Mouse (Mus musculus): ENCODE results near the gene Cgnl1. TPM values are rescaled to one million over a fixed set of nuclear protein-coding genes. Genes with fewer than 3 reads are reported as not detected.

Cgnl1 gene
- total and polyA plus RNA-seq, 2 experiments from 2014 or later: 4.9 to 5.7 TPM

- no peaks in the 10 kb centered on the region for H3K4me1 ChIP-seq (ENCODE audit: insufficient read depth, low read length)
- no peak overlapping the region for H3K4me3 ChIP-seq (ENCODE audit: low read depth, low read length)
- H3K27me3 ChIP-seq (ENCODE audit: insufficient read depth, low read length): no peaks in the 10 kb centered on the region
- no peak overlapping the region for H3K27ac ChIP-seq (ENCODE audit: low read depth, low read length)
- H3K9ac ChIP-seq (replicated peaks; ENCODE audit: low read length, poor library complexity, severe bottlenecking): no peak overlapping the region
- no peak overlapping the region for H3K4me2 ChIP-seq (ENCODE audit: low read depth, low read length, poor library complexity, severe bottlenecking)
- WGBS: 25% methylated on average over 6 of the region's 6 CpGs
- ATAC-seq (ENCODE audit: low FRiP score): no peak
- DNase-seq (ENCODE audit: low spot score): no peak
- no peak for TF ChIP-seq CTCF (IDR thresholded peaks at IDR 0.05)
- H3K9me3 ChIP-seq (ENCODE audit: low read length): no peaks in the 10 kb centered on the region
- no peaks in the 10 kb centered on the region for H3K36me3 ChIP-seq (ENCODE audit: insufficient read depth, low read length)
Observed at GRCm38 (mm10) chr9:71604914-71605635, 166.3 kb downstream of the Cgnl1 start.

GRCm38 (mm10) chr9:71599861-71600260 is 171.5 kb downstream of the Cgnl1 start:
- no peaks in the 10 kb centered on the region for H3K36me3 ChIP-seq (ENCODE audit: insufficient read depth, low read length)
- H3K4me1 ChIP-seq (ENCODE audit: insufficient read depth, low read length): no peaks in the 10 kb centered on the region
- no peak overlapping the region for H3K4me2 ChIP-seq (ENCODE audit: low read depth, low read length, poor library complexity, severe bottlenecking)
- no peak overlapping the region for H3K27ac ChIP-seq (ENCODE audit: low read depth, low read length)
- H3K9ac ChIP-seq (replicated peaks; ENCODE audit: low read length, poor library complexity, severe bottlenecking): no peak overlapping the region
- DNase-seq (ENCODE audit: low spot score) (no peak), ATAC-seq (ENCODE audit: low FRiP score) (no peak)
- 78% methylated on average over 7 of the region's 7 CpGs for WGBS
- H3K27me3 ChIP-seq (ENCODE audit: insufficient read depth, low read length): no peaks in the 10 kb centered on the region
- no peak overlapping the region for H3K4me3 ChIP-seq (ENCODE audit: low read depth, low read length)
- TF ChIP-seq CTCF (IDR thresholded peaks at IDR 0.05): no peak
- H3K9me3 ChIP-seq (ENCODE audit: low read length): no peaks in the 10 kb centered on the region

- DNase-seq (ENCODE audit: low spot score) (no peak), ATAC-seq (ENCODE audit: low FRiP score) (no peak)
- no peak overlapping the region for H3K4me2 ChIP-seq (ENCODE audit: low read depth, low read length, poor library complexity, severe bottlenecking)
- H3K27me3 ChIP-seq (ENCODE audit: insufficient read depth, low read length): no peaks in the 10 kb centered on the region
- H3K4me1 ChIP-seq (ENCODE audit: insufficient read depth, low read length): no peaks in the 10 kb centered on the region
- TF ChIP-seq CTCF (IDR thresholded peaks at IDR 0.05): no peak
- no peak overlapping the region for H3K4me3 ChIP-seq (ENCODE audit: low read depth, low read length)
- no peak overlapping the region for H3K9ac ChIP-seq (replicated peaks; ENCODE audit: low read length, poor library complexity, severe bottlenecking)
- H3K27ac ChIP-seq (ENCODE audit: low read depth, low read length): no peak overlapping the region
- WGBS: 79% methylated on average over 6 of the region's 6 CpGs
- no peaks in the 10 kb centered on the region for H3K36me3 ChIP-seq (ENCODE audit: insufficient read depth, low read length)
- H3K9me3 ChIP-seq (ENCODE audit: low read length): no peaks in the 10 kb centered on the region
Observed at GRCm38 (mm10) chr9:71596888-71597287, 174.5 kb downstream of the Cgnl1 start.

- Histone ChIP-seq H3K4me3 (ENCODE audit: low read depth, low read length) (peak overlapping the region; percentile 55), H3K27ac (ENCODE audit: low read depth, low read length) (no peak overlapping the region), H3K36me3 (ENCODE audit: insufficient read depth, low read length) (no peaks in the 10 kb centered on the region), H3K9me3 (ENCODE audit: low read length) (no peaks in the 10 kb centered on the region), H3K9ac (replicated peaks; ENCODE audit: low read length, poor library complexity, severe bottlenecking) (no peak overlapping the region), H3K27me3 (ENCODE audit: insufficient read depth, low read length) (no peaks in the 10 kb centered on the region), H3K4me2 (ENCODE audit: low read depth, low read length, poor library complexity, severe bottlenecking) (peak overlapping the region; percentile 91), H3K4me1 (ENCODE audit: insufficient read depth, low read length) (no peaks in the 10 kb centered on the region)
- ATAC-seq (ENCODE audit: low FRiP score) (no peak), DNase-seq (ENCODE audit: low spot score) (no peak)
- peak; percentile 18; the same call in 1 of the 2 replicates for TF ChIP-seq CTCF (IDR thresholded peaks at IDR 0.05)
- WGBS: 34% methylated on average over 6 of the region's 6 CpGs
Observed at GRCm38 (mm10) chr9:71592577-71593285, 178.7 kb downstream of the Cgnl1 start.

GRCm38 (mm10) chr9:71591938-71592548 is 179.4 kb downstream of the Cgnl1 start, which contains the start of gene Myzap:
Myzap (minus strand) TSS chr9:71592360.
- no peaks in the 10 kb centered on the region for H3K27me3 ChIP-seq (ENCODE audit: insufficient read depth, low read length)
- no peaks in the 10 kb centered on the region for H3K36me3 ChIP-seq (ENCODE audit: insufficient read depth, low read length)
- peak within 1 kb of the TSS; percentile 55 for H3K9ac ChIP-seq (replicated peaks; ENCODE audit: low read length, poor library complexity, severe bottlenecking)
- no peak for TF ChIP-seq CTCF (IDR thresholded peaks at IDR 0.05)
- H3K4me3 ChIP-seq (ENCODE audit: low read depth, low read length): peak within 1 kb of the TSS; percentile 55
- peak; percentile 61 for DNase-seq (ENCODE audit: low spot score)
- WGBS: 1% methylated on average over 26 of the region's 29 CpGs
- no peaks in the 10 kb centered on the region for H3K9me3 ChIP-seq (ENCODE audit: low read length)
- H3K27ac ChIP-seq (ENCODE audit: low read depth, low read length): no peak within 1 kb of the TSS
- peak within 1 kb of the TSS; percentile 91 for H3K4me2 ChIP-seq (ENCODE audit: low read depth, low read length, poor library complexity, severe bottlenecking)
- ATAC-seq (ENCODE audit: low FRiP score): peak; percentile 70
- H3K4me1 ChIP-seq (ENCODE audit: insufficient read depth, low read length): no peaks in the 10 kb centered on the region

GRCm38 (mm10) chr9:71591106-71591505 is 180.3 kb downstream of the Cgnl1 start:
- Histone ChIP-seq H3K4me3 (ENCODE audit: low read depth, low read length) (no peak overlapping the region), H3K27me3 (ENCODE audit: insufficient read depth, low read length) (no peaks in the 10 kb centered on the region), H3K27ac (ENCODE audit: low read depth, low read length) (no peak overlapping the region), H3K36me3 (ENCODE audit: insufficient read depth, low read length) (no peaks in the 10 kb centered on the region), H3K9ac (replicated peaks; ENCODE audit: low read length, poor library complexity, severe bottlenecking) (no peak overlapping the region), H3K4me2 (ENCODE audit: low read depth, low read length, poor library complexity, severe bottlenecking) (no peak overlapping the region), H3K4me1 (ENCODE audit: insufficient read depth, low read length) (no peaks in the 10 kb centered on the region), H3K9me3 (ENCODE audit: low read length) (no peaks in the 10 kb centered on the region)
- DNase-seq (ENCODE audit: low spot score) (no peak), ATAC-seq (ENCODE audit: low FRiP score) (no peak)
- no peak for TF ChIP-seq CTCF (IDR thresholded peaks at IDR 0.05)
- WGBS: 77% methylated on average over 5 of the region's 5 CpGs

Data from midbrain, postnatal 0 days (tissue).